Mouse (Mus musculus) limb, embryonic 14.5 days (tissue): ENCODE measurements around the gene Atp6v1g2. TPM values are rescaled to one million over a fixed set of nuclear protein-coding genes. Genes with fewer than 3 reads are reported as not detected.
"Not testable (repeated sequence)": the region's sequence is repeated elsewhere in the genome, so short reads cannot be mapped to it uniquely, and the experiment has no call there.

Experiments
- ATAC-seq: fragments of 200-750 bp; cut with Nextera tagmentation; 2 replicates; pipeline ENCODE4 v1.8.0; 2017; ENCODE audit warnings: low read depth, moderate number of reproducible peaks, moderate TSS enrichment; ENCODE audit not compliant: low FRiP score
- DNase-seq: peaks from one replicate; pipeline ENCODE4 v3.0.0-alpha.2; 2015; ENCODE audit warnings: low spot score
- H3K27ac ChIP-seq: fragments of 300-500 bp; sonication (generic); replicated peaks from 2 replicates; pipeline ENCODE4 v1.5.1; 2014; ENCODE audit warnings: low read depth, mild to moderate bottlenecking, low read length, moderate library complexity, mixed read lengths
- H3K27me3 ChIP-seq: fragments of 300-500 bp; sonication (generic); 2 replicates; pipeline ENCODE4 v1.6.1; 2014; ENCODE audit warnings: low read length, mixed read lengths; ENCODE audit not compliant: control insufficient read depth, insufficient read depth
- H3K36me3 ChIP-seq: fragments of 300-500 bp; sonication (generic); 2 replicates; pipeline ENCODE4 v1.6.1; 2014; ENCODE audit warnings: mild to moderate bottlenecking, low read length, moderate library complexity, mixed read lengths; ENCODE audit not compliant: control insufficient read depth, insufficient read depth
- H3K4me1 ChIP-seq: fragments of 300-500 bp; sonication (generic); 2 replicates; pipeline ENCODE4 v1.6.1; 2014; ENCODE audit warnings: antibody characterized with exemption, low read length, mixed read lengths; ENCODE audit not compliant: control insufficient read depth, insufficient read depth
- H3K4me2 ChIP-seq: fragments of 300-500 bp; sonication (generic); replicated peaks from 2 replicates; pipeline ENCODE4 v1.6.1; 2014; ENCODE audit warnings: low read depth, mild to moderate bottlenecking, low read length, moderate library complexity; ENCODE audit not compliant: severe bottlenecking
- H3K4me3 ChIP-seq: fragments of 300-500 bp; sonication (generic); replicated peaks from 2 replicates; pipeline ENCODE4 v1.5.1; 2014; ENCODE audit warnings: low read length
- H3K9ac ChIP-seq: fragments of 300-500 bp; sonication (generic); 2 replicates; pipeline ENCODE4 v1.6.1; 2014; ENCODE audit warnings: mild to moderate bottlenecking, low read depth, low read length, moderate library complexity; ENCODE audit not compliant: severe bottlenecking
- H3K9me3 ChIP-seq: fragments of 300-500 bp; sonication (generic); 2 replicates; pipeline ENCODE4 v1.6.1; 2016; ENCODE audit warnings: low read length; ENCODE audit not compliant: control insufficient read depth
- POLR2A ChIP-seq: fragments of 200-500 bp; IDR thresholded peaks from 2 replicates; pipeline ENCODE4 v1.8.0; 2012; ENCODE audit warnings: inconsistent platforms, mild to moderate bottlenecking, moderate library complexity, borderline replicate concordance; ENCODE audit not compliant: insufficient read depth, insufficient read length; ENCODE audit errors: extremely low read depth
- WGBS: fragments of 180-500 bp; shearing (Covaris S2); extraction: QIAGEN DNeasy Blood & Tissue Kit; methylation state at CpG from one replicate; pipeline ENCODE4 v1.1.7; 2014; 5-methylcytosine and 5-hydroxymethylcytosine counted together
- polyA plus RNA-seq, 2 experiments: library from polyadenylated mRNA; depleted of rRNA in 1 of 2; stranded (reverse) in 1 of 2; unstranded in 1 of 2; fragments of >200 nt; fragmentation: Nextera tagmentation in 1 of 2; extraction: Ambion mirVana in 1 of 2; gene quantifications; 2 replicates each; pipeline versions ENCODE4 v1.2.1 to v1.2.3; 2012 to 2014

Atp6v1g2 gene
- polyA plus RNA-seq, 2 experiments = 3.6 to 11.2 TPM

GRCm38 (mm10) chr17:35224641-35225040 lies 8.8 kb upstream of the Atp6v1g2 start:
- 95% methylated on average over 4 of the region's 4 CpGs for WGBS
- Histone ChIP-seq H3K27ac (no peak overlapping the region), H3K9me3 (no peaks in the 10 kb centered on the region)

DNA sequence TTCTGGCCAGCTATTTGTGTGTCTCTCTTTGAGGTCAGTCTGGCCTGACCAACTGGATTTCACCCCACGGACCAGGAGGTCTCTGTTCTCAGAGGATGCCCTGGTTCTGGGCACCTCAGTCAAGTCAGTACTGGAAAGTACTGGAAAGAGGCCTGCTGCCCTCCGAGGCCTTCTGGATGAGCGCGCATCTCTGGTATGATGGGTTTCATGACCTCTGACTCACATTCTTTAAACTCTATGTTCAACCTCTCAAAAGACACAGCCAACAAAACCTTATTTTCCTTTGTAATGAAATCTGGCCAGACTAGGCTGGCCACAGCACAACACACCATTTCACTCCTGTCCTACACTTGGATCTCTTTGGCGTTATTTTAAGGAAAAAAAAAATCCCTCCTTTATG lies 8.0 kb upstream of the Atp6v1g2 start:
- WGBS = 90% methylated on average over 5 of the region's 5 CpGs
- no peak for TF ChIP-seq POLR2A
- Histone ChIP-seq H3K4me3 (no peak overlapping the region), H3K36me3 (peaks cover 50% of the 10 kb centered on the region), H3K4me2 (no peak overlapping the region), H3K27ac (no peak overlapping the region), H3K4me1 (no peaks in the 10 kb centered on the region), H3K9ac (no peak overlapping the region), H3K9me3 (no peaks in the 10 kb centered on the region), H3K27me3 (no peaks in the 10 kb centered on the region)
- ATAC-seq = no peak
- DNase-seq = no peak

More at GRCm38 (mm10) chr17:35224641-35225040, 8.8 kb upstream of the Atp6v1g2 start:
- Histone ChIP-seq H3K27me3 (no peaks in the 10 kb centered on the region), H3K9ac (no peak overlapping the region), H3K4me1 (no peaks in the 10 kb centered on the region), H3K4me3 (no peak overlapping the region), H3K4me2 (no peak overlapping the region), H3K36me3 (peaks cover 51% of the 10 kb centered on the region)
- DNase-seq (no peak), ATAC-seq (no peak)
- TF ChIP-seq POLR2A = no peak

DNA sequence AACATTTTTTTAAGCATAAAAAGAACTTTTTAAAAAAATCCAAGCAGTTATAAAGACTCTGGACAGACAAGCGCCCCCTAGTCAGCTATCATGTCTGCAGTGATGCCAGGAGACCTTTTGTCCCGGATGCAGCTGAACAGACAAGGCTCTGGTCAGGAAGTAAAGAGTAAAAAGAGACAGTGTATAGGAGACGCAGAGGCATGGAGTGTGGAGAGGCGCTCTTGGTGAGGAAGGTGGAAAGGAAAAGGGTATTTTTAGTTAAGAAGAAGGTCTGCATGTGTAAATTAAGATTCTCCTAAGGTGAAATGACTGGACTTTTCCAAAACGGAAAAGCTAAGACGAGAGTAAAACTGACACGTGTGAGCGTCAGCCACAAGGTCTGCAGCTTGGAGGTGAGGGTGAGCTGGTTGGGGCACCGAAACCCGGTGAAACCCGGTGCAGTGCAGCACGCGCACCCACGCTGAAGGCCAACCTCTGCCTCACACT lies 6.9 kb upstream of the Atp6v1g2 start:
- no peak overlapping the region for H3K4me3 ChIP-seq
- no peaks in the 10 kb centered on the region for H3K9me3 ChIP-seq
- no peak overlapping the region for H3K27ac ChIP-seq
- no peaks in the 10 kb centered on the region for H3K27me3 ChIP-seq
- no peak for TF ChIP-seq POLR2A
- 86% methylated on average over 14 of the region's 14 CpGs for WGBS
- no peak overlapping the region for H3K9ac ChIP-seq
- no peak overlapping the region for H3K4me2 ChIP-seq
- no peak for DNase-seq
- ATAC-seq = no peak
- no peaks in the 10 kb centered on the region for H3K4me1 ChIP-seq
- peaks cover 55% of the 10 kb centered on the region for H3K36me3 ChIP-seq

DNA sequence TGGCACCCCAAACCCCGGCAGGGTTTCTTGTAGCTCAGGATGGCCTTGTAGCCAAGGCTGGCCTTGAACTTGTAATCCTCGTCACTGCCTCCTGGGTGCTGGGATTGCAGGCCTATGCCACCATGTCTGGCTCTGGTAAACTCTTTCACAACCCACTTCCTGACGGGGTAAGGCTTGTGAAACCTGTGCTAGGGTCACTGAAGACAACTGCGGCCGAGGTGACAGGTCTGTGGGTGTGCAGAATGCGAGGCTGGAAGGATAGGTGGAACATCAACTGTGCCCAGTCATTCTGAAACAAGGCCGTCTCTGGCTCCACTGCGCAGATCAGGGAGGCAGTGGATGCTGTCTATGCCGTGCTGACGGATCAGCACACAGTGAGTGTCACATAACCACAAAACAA lies 2.4 kb upstream of the Atp6v1g2 start:
- ATAC-seq = no peak

GRCm38 (mm10) chr17:35232043-35232442 lies 1.4 kb upstream of the Atp6v1g2 start:
- DNase-seq (peak; percentile 85), ATAC-seq (no peak)
- H3K9me3 ChIP-seq = no peaks in the 10 kb centered on the region
- H3K36me3 ChIP-seq = peaks cover 52% of the 10 kb centered on the region
- no peak overlapping the region for H3K27ac ChIP-seq
- WGBS = 17% methylated on average over 12 of the region's 12 CpGs
- H3K9ac ChIP-seq = no peak overlapping the region
- H3K4me3 ChIP-seq = no peak overlapping the region
- no peak overlapping the region for H3K4me2 ChIP-seq
- no peaks in the 10 kb centered on the region for H3K27me3 ChIP-seq
- peaks cover 23% of the 10 kb centered on the region for H3K4me1 ChIP-seq
- TF ChIP-seq POLR2A = no peak

More for the DNA sequence above, 2.4 kb upstream of the Atp6v1g2 start:
- Histone ChIP-seq H3K9me3 (no peaks in the 10 kb centered on the region), H3K36me3 (peaks cover 52% of the 10 kb centered on the region), H3K27me3 (no peaks in the 10 kb centered on the region), H3K4me1 (peaks cover 21% of the 10 kb centered on the region), H3K4me2 (no peak overlapping the region), H3K4me3 (no peak overlapping the region), H3K9ac (no peak overlapping the region), H3K27ac (no peak overlapping the region)
- TF ChIP-seq POLR2A = no peak
- no peak for DNase-seq
- WGBS = 91% methylated on average over 10 of the region's 10 CpGs

DNA sequence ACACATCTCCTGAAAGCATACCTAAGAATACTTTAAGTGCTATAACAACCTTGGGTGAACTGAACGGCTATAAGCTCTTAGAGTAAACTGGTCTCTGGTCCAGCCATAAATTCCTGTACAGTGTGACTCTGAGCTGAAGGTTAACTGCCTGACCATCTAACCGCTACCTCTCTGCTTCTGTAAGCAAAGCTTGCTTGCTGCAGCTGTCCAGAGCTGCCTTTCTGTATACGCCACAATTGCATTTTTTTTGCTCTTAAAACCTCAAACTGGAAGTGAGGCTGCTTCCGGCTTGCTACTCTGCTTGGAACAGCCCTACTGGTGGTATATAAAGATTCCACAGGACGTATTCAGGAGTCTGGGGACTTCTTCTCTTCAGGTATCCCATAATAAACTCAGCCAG lies 801 bp upstream of the Atp6v1g2 start:
- WGBS = 78% methylated on average over 5 of the region's 5 CpGs
- peaks cover 23% of the 10 kb centered on the region for H3K4me1 ChIP-seq
- no peak overlapping the region for H3K4me3 ChIP-seq
- peaks cover 47% of the 10 kb centered on the region for H3K36me3 ChIP-seq
- TF ChIP-seq POLR2A = no peak
- no peaks in the 10 kb centered on the region for H3K27me3 ChIP-seq
- H3K27ac ChIP-seq = peak overlapping the region; percentile 63; the same call in 1 of the 2 replicates
- DNase-seq (no peak), ATAC-seq (no peak)
- H3K4me2 ChIP-seq = no peak overlapping the region
- no peaks in the 10 kb centered on the region for H3K9me3 ChIP-seq
- H3K9ac ChIP-seq = no peak overlapping the region

- DNase-seq, H3K9me3 ChIP-seq, H3K27me3 ChIP-seq, H3K9ac ChIP-seq, ATAC-seq: not testable (repeated sequence)
- H3K36me3 ChIP-seq = peaks cover 35% of the 10 kb centered on the region
- H3K4me2 ChIP-seq = peak overlapping the region; percentile 91
- 88% methylated on average over 7 of the region's 7 CpGs for WGBS
- peaks cover 23% of the 10 kb centered on the region for H3K4me1 ChIP-seq
- H3K4me3 ChIP-seq = peak overlapping the region; percentile 62; the same call in 1 of the 2 replicates
- H3K27ac ChIP-seq = peak overlapping the region; percentile 63; the same call in 1 of the 2 replicates
Observed at GRCm38 (mm10) chr17:35234090-35234489, 630 bp downstream of the Atp6v1g2 start.
